Mouse (Mus musculus) frontal cortex, postnatal 25 days (tissue): Measurements from ENCODE around the gene Nfib.

ENCODE experiments used
- DNase-seq, 2 experiments: peaks; one replicate each; pipeline ENCODE4 v3.0.0; 2022; ENCODE audit warnings: low spot score in 2 of 2

Gene Nfib

DNA sequence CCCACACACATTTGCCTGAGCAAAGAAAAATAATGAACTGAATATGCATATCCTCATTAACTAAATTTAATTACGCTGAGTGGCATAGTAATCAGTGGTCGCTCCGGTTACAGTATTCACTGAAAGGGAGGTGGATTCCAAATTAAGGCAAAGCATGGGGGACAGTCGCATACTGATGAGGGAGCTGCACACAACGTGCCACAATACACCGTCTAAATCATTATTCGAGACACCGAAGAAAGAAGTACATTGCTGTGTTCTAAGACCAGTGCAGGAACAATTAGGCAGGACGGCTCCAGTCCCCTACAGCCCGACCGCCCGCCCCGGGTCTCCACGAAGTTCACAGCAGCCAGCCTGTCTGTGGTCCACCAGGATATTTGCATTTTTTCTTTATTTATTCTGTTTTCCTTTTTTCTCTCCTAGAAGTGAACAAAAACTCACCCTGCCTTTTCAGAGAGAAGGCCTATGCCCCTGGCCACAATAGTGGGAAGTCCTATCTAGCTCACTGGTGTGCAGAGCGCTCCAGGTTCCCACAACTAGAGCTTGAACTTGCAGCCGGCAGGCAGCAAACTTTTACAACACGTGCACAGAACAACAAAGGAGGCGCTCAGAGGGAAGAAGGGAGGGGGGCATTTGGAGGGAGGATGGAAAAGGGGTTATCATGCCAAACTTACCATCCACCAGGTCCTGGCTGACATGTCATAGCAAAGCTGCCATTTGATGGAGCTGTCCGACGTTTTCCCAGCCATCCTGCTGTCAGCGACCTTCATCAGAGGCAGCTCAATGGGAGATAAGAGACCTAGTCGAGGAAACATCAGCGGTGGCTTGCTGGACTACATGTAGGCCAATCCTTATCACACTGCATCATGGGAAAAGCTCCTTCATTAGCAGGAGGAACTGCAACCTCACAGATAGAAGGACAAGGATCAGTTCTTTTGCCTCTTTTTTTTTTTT lies at the start of gene Nfib:
Nfib (minus strand) TSS at position 910 of the 954 bp plus-strand sequence.
- no peak for DNase-seq

DNA sequence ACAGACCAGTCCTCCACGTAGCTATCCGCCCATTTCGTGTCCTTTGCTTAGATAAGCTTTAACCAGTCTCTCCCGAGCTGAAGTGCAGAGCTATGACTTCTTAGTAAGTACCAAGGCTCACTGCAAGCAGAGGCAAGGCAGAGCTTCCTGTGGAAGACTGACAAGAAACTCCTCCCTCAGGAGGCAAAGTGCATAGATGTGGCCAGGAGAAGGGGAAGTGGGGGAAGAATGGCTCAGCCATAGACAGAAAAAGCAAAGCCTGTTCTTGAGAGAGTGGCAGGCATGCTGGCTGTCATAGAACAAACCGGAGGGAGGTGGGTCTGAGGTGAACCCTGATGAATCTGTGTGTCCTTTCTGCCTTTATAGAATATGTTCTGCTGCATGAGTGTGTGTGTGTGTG lies 30.2 kb upstream of the Nfib start:
- DNase-seq: no peak

DNA sequence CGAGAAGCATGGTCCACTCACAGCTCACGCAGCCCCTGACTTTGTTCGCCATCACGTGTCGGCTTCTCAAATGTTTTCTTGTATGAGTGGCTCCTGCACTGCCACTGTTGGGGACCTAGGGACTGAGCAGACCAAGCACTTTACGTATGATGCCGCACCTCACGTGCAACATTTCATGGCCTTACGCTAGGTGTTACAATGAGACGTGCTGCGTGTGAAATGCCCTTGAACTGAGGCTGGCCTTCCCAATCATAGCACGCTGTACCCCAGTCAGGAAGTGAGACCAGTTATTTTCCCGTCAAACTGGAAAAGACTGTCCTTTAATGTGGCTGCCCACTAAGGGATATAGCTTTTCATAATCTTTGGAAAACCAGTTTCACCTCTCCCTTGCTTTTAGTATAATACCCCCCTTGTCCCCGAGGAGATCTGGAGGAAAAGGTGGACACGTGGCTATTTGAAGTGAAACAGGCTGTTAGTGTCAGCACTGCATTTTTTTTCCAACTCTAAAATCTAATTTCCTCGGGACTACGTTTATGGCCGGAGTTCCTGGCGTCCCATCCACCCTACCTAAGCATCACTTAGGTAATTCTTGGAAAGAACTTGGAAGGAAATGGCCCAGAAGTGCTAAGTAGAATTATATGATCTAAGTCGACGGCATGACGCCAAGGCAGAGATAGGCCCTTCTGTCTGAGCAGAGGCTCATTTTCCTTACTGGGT lies 29.4 kb upstream of the Nfib start:
- DNase-seq: no peak

DNA sequence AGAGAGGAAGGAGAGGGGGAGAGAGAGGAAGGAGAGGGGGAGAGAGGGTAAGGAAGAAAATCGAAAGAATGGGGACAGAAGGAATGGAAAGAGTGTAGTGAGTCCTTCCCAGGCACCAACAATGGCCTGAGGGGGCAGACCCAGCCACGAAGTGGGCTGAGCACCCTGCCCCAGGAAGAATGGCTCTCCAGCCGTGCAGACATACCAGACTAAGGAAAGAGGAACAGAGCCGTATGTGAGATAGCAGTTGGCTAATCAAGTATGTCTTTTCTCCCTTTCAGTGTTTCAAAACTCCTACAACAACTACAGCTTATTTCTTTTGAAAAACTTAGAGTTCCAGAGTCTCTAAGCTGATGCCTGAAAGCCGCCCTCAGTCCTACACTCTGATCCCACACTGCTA lies 28.8 kb upstream of the Nfib start:
- no peak for DNase-seq

DNA sequence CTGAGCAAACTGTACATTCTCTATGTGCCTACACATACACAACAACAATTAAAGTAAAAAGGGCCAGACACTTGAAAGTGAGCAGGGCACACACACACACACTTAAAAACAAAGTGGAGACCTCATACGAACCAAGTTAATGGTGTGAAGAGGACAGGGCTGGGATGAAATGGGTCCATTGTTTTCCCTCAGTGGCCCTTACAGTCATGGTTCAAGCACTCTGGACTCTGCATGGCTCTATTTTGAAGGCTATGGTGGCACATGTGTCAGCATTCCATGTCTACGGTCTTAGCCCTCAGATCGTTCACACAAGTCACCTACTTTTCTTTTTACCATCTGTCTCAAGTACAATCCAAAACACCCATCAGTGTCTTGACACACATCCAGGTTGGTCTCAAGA lies 28.1 kb upstream of the Nfib start:
- no peak for DNase-seq

DNA sequence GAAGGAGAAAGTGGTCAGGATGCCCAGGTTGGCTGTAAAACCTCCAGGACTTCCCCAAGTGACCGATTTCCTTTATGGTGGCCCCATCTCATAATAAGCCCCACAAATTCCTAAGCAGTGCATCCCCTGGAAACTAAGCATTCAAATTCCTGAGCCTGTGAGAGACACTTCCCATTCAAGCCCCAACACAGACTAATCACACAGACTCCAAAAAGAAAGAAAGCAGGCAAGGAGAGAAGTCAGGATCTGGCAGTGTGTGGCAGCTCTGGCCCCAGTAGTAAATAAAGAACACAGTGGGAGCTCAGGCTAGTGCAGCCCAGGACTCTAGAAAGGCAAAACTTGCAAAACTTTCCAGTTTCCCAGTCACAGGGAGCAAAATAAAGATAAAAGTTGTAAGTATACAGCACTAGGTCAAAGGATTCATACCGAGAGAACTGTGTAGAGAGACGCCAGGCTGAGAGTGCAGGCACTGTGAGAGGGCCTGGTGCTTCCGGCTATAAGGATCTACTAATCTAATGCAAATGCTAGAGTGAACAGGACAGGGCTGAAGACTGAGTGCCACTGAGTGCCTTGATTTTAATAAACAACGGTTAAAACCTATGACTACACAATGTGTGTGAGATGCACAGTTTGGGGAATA lies 24.8 kb upstream of the Nfib start:
- no peak for DNase-seq

DNA sequence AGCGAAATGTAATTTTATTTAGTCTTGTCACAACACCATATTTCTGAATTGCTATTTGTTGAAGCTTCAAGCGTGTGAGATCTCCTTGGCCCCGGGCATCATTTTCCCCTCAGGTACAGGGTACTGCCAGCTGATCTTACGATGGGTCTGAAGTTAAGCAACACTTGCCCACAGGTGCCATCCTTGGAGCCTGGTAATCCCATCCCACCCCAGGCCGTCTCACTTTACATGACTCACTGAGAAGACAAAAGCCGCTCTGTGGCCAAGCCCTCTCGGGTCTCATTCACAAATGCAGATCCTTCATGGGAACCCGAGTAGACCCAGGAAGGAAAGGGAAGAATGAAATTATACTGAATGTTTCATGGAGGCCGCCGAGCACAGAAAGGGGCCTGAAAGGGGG lies 18.5 kb upstream of the Nfib start:
- DNase-seq: no peak

DNA sequence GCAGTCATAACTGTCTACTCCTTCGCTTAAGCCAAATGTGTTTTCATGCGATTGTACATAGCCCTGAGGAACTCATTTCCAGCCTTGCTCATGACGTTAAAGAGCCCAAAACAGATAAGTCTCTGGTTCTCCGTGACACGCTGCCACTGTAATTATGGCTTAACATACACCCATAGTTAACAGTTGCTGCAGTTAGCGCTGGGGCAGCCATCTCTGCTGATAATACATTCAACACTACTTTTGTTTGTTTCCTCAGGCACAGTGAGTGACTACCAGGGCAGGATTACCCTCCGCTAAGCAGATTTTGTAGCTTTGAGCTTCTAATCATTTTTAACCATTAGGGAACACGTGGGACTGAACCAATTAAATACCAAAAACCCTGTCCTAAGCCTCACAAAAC lies 17.5 kb upstream of the Nfib start:
- no peak for DNase-seq

DNA sequence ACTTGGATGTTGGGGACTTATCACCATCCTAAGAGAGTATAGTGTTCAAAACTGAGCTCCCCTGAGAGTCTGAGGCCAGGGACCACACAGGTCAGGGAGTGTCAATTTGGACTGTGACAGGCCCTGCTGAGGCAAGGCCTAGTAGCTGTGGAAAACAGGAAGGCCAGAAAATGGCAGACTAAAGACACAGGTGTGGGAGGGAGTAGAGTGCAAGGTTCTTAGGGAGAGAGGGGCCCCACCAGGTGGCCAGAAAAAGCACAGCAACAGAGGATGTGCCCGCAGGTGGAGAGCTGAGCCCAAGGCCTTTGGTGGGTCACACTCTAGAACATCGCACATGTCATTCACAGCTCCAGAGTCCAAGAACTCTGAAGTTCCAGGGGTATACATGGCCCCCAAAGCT lies 10.3 kb upstream of the Nfib start:
- no peak for DNase-seq

DNA sequence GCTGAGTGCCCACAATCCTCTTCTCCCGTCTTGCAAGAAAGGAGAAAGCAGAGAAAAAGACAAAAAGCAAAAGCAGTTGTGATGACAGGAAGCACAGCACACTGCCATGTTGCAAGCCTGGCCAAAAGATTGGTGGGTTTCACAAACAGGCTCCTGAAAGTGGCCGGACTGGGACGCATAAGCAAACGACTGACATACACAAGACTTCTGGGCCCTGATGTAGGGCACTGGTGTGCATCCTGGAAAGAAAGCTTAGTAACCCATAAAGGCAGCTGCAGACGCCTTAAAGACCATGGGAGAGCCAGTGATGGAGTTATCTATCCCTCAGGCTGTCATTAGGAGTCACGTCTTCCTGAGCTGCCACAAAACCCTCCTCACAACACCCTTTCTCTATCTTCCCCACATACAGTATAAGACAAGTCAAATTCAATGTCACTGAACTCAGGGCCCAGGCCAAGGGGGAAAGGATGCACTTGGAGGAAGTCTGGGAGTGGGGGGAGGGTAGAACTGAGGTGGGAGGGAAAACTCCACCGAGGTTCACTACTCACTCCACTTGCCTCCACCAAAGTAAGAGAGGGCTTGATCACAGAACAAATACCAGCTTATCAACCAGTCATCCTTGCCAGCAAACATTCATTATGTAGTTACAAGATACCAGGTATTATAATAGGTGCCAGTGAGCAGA lies 6.2 kb upstream of the Nfib start:
- no peak for DNase-seq

DNA sequence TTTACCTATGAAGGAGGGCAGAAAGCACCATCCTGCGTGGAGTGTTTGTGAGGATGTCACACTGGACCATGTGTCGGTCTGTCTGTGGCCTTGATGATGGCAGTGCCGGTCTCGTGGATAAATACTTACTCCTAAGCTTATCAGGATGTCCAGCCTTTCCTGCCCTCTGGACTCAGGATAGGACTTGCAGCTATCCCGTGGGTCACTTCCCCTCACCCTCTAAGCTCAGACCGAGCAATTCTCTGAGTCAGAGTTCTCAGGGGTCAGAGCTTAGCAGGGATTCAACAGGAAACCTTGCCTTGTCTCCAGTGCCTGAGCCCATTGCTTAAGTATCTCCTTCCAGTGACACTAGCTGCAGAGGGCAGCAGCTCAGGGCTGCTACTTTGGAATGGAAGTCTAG lies 4.1 kb upstream of the Nfib start:
- DNase-seq: no peak

DNA sequence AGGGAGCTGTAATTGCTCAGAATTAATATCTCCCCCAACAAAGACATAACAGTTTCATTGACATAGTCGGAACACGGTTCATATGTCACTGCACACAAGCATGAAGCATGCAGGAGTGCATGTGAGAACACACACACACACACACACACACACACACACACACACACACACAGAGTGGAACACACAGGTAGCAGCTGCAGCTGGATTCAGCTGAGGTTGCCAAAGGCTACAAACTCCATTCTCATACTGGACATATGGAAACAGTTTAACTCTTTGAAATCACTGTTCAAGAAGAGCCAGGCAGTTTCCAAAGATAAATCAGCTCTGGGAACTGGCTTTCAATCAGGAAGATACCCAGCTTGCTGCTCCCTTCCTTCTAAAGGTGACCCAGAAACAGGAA lies 462 bp upstream of the Nfib start:
- DNase-seq: no peak

DNA sequence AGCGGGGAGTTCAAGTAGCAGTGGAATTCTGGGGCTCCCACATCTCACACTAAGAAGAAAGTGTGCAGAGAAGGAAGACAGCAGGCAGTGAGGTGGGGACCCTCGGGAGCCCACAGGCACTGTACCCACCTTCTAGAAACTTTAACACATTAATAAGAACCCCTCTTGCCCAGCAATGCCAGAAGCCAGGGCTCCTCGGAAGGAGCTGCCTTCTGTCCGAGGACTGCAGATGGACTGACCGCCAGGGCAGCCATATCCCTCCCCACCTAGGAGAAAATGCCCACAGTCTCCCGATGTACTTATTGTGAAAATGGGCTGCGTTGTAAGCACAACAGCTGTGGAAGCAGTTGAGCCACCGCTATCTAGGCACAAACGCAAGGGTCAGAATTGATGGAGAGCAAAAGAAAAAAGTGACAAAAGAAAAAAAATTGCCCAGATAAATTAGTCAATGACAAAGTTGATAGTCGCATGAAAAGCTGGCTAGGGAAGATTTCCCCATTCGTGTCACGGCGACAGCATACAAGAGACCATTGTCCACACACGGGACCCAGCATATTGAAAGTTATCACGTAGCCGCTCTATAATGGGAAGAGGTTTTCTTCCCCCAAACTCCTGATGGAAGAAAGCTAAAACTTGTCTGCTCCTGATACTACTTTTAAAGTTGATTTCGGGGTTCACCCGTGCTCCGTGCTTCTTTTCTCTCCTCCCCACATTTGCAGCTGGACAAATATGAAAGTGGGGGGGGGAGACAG lies 1.3 kb downstream of the Nfib start:
- no peak for DNase-seq

DNA sequence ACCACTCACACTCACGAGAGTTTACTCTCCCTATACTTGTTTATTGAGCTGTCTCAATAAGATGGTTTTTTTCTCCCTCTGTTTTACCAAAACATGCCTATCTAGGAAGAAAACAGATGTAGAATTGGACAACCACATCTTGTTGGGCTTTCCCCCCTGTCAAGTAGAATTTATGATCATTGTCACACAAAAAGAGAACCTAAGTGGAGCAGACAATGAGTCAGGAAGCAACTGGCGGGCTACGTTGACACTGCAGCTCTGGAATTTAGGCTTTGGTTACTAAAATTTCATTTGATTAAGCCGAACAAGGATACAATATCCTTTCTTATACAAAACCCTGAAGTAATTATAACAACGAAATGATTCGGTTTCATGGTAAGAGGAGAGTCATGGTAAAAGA lies 2.7 kb downstream of the Nfib start:
- DNase-seq: no peak

DNA sequence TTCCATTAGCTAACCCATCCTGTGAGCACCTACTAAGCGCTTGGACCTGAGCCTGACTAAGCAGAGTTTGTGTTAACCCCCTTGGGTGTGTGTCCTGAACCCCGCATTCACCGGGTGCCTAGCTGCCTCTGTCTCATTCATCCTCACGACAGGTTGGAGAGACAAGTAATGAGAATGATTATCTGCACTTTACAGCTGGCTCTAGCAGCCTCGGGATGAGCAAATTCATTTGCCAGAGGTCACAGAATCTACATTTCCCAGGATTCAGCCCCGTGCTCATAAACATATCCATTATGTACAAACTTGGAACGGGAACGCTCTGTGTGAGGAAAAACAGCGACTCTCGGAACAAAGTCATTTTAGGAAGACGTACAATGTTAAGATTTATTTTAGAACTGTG lies 6.0 kb downstream of the Nfib start:
- no peak for DNase-seq

DNA sequence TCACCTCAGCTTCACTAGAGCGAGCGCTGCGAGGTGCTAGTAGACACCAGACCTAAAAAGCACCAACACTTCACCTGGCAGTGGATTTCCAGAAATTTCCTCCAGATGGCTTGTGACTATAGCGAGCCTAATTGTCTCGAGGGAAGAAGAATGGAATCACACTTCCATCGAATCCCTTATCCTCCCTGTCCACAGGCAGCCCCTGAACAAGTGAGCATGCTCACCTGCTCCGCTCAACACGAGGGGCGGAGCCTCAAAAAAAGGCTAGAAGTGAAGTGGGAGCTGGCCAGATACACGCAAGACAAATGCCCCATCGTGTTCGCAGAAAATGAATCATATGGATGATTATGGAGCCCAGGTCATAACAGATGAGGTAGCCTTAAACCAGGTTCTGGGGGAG lies 6.9 kb downstream of the Nfib start:
- no peak for DNase-seq

DNA sequence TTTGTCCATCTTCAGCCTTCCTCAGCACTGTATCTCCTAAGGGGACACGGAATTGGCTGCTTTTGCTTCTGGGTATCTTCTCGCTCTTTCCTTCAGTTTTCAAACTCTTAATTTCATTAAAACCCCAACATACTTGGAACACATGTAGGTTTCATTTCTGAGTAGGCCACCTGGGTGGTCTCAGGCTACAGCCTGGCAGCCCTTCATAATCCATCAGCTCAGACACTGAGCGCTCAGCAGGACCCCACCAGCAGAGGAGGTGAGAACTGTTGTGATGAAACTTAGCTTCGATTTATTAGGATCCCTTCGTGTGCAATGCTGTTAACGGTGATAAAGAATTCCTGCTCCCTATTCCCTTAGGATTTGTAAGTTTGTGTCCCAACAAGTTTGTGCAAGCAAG lies 8.4 kb downstream of the Nfib start:
- DNase-seq: no peak

DNA sequence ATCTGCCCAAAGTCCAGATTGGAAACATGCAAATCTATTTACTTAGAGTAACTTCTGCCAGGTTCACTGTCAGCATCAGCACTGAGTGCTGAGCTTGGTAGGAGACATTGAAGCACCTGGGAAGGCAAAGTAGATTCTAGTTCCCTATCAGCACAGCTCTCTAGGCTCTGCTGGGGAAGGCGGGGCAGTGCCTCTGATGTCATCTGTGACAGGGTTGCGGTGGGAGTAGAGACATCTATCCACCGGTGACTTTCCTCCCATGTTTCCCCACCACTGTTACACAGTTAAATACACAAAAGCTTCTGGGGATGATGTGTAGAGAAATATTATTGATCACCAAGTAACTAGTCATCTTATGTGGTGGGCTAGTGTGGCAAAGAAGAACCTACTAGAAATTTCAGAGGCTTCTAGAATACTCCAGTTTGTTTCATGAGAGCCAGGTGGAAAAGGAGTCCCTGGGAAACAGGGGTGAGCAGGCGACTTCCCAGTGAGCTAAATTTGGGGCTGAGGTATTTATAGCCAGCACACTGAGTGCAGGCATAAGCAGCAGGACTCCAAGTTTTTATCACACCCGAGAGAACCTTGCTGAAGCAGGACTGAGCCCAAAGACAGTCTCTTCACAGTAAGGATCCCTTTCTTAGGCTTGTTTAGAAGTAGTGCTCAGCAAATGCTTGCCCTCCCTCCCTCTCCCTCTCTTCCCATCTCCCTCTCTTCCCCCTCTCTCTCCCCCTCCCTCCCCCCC lies 9.6 kb downstream of the Nfib start:
- DNase-seq: no peak

DNA sequence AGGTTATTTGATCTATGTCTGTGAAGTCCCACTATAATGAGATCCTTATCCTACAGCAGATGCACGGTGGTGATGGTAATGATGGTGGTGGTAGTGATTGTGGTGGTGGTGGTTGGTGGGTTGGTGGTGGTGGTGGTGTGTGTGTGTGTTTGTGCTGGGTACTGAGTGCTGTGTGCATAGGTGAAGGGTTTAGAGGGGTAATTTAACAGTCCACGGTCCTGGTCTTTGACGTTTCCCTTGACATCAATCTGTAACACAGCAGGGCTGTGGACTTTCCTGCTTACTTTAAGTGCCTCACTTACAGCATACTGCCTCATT lies 13.6 kb downstream of the Nfib start:
- DNase-seq: no peak

DNA sequence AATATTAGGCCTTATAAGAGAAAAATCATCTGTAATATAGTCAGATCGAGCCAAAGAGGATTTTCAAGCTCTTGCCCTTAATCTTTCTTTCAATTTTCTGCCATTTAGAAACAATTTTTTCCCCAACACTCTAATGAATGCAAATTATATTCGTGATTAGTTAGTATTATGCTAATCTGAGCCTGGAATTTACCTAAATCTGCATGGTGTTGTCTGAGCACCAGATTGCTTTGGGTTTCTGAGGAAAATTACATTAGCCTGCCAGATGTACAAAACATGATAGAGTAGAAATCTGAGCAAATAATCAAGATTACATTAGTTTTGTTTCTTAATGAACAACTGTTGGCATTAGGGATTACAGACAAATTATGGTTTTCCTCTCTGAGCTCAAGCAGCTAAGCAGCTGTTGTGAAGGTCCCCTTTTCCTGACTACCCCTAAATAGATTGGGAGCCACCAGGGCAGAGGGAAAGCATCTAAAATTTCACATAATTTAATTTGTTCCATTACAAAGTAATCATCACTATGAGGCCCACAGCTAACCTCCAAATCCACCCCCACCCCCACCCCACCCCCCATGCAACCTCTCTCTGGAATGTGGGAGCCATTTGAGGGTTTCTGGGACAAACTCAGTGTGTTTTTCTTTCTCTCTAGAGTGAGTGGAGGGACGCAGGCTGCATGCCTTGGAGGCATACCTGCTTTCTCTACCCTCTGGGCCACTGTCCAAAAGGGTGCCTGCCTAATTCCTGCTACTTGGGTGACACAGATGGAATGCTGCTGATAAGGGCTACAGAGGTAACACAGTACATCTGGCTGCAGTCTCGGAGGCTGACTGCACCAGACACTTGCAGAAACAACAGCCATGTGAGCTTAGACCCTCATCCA lies 14.2 kb downstream of the Nfib start:
- no peak for DNase-seq
